Mouse (Mus musculus) liver, postnatal 0 days (tissue): Measurements from ENCODE around the gene Zcchc14.
"Not testable (repeated sequence)": the region's sequence is repeated elsewhere in the genome, so short reads cannot be mapped to it uniquely, and the experiment has no call there.

Experiments used
- CTCF ChIP-seq: sonication (generic); IDR thresholded peaks from 2 replicates; pipeline ENCODE4 v1.5.1; 2016; ENCODE audit warnings: antibody characterized with exemption, low read depth
- EP300 ChIP-seq: IDR thresholded peaks from 2 replicates; pipeline ENCODE4 v1.6.1; 2016; ENCODE audit warnings: antibody characterized with exemption, low read depth, mild to moderate bottlenecking

DNA sequence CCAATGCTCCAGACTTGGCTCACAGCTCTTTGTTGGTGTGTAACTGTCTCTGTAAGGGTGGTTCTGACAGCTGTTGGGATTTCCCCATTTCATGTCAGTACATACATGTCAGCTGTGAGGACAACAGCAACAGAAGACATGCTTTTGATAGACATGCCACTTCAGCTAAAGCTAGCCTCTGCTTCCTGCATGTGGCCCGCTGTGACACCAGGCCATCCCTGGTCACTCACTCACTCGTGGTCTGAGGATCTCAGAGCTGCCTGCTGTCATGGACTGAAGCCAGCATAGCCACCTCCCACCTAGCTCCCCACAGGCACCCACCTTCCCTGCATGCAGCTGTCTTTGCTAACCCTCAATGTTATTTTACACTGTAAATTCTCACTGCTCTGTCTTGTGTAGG is 55.2 kb downstream of the Zcchc14 start:
- not testable (repeated sequence) for TF ChIP-seq CTCF, EP300
